Mouse (Mus musculus) left cerebral cortex, postnatal 36 days (tissue): Measurements from ENCODE around the gene Nim1k. TPM values are rescaled to one million over a fixed set of nuclear protein-coding genes. Genes with fewer than 3 reads are reported as not detected.
"Not testable (repeated sequence)": the region's sequence is repeated elsewhere in the genome, so short reads cannot be mapped to it uniquely, and the experiment has no call there.

Source experiments
- DNase-seq, 2 experiments: peaks; one replicate each; pipeline ENCODE4 v3.0.0; 2021 to 2022; ENCODE audit warnings: low spot score in 2 of 2, mixed read lengths in 1 of 2
- intact Hi-C: fragments of 180-260 bp; cut with DNase I; formaldehyde crosslinking; loops from one replicate; pipeline ENCODE4 v1.15.1; 2025
- total RNA-seq, 2 experiments: library from RNA; stranded (reverse); gene quantifications; 2 replicates each; pipeline ENCODE4 v1.2.3; 2021

Nim1k gene
- total RNA-seq, 2 experiments from 2014 or later = 13.9 to 16.2 TPM

- intact Hi-C loops = no loop called here
- DNase-seq = no peak
These were observed 59.2 kb downstream of the Nim1k start for GRCm38 (mm10) chr13:119696496-119696895.

DNA sequence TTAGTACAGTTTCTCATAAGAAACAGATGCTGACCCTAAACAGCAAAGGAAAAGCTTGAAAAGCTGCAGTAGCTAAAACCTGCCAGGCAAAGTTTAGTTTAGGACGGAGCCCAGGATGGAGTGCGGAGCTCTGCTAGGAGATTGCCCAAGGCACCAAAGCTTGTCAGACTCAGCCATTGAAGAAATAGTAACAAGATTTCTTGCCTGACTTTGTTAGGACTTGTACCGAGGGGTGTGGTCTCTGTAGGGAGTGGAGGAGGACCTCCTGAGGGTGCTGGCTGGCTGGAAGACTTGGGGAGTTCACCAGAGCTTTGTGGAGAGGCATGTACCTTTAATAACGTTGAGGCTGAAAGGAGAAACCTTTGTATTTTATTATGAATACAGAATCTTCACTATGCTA, 60.0 kb downstream of the Nim1k start:
- DNase-seq = no peak
- intact Hi-C loops = no loop called here

DNA sequence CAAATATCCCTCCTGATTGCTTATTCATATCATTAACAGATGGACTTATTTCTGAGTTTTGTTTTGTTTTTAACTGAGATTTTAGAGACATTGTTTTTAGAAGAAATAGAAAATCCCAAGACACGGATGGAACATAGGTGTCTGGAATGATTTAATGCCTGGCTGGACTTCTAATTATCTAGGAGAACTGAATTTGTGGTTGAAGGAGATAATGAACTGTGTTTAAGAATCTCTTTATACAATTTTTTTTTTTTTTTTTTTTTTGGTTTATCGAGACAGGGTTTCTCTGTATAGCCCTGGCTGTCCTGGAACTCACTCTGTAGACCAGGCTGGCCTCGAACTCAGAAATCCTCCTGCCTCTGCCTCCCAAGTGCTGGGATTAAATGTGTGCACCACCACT, 63.7 kb downstream of the Nim1k start:
- DNase-seq = not testable (repeated sequence)
- intact Hi-C loops = loop anchor here (5.0 kb wide), 3 partner anchors 45 to 100 kb away; partner anchors contain the start of genes Nim1k and Zfp131

DNA sequence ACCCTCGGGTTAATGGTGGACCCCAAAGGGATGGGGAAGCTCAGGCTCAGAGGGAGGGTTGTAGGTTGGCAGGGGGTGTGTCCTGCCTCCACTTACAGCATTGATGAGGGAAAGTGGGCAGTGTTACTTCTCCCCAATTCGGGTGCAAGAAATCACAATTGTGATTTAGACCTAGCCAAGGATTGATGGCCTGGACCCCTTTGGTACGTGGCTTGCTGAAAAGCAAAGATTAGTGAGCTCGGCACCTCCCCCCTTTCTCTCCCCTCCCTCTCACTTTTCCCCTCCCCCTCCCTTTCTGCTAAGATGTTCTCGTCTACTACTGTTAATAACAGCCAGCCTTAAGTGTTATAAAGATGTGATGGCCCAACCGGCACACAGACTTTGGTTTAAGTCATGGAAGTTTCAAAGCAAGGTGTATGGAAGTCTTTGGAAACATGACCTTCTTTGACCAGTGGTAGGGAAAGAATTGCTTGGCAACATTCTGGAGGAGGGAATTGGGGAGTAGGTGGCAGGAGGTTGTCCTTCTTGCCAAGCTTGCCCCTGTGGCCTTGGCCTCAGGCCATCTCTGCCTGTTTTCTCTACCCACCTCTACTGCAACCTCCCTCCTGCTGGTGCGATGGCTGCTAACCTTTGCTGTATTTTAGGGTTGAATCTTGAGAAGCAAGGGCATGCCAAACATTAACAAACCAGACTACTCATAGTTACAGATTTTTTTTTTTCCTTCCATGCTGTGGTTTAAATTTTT, 64.6 kb downstream of the Nim1k start:
- intact Hi-C loops = loop anchor here (5.0 kb wide), 3 partner anchors 44 to 101 kb away; partner anchors contain the start of genes Nim1k and Zfp131
- no peak for DNase-seq

GRCm38 (mm10) chr13:119690039-119690728, 65.5 kb downstream of the Nim1k start, which contains the start of gene Hmgcs1:
TSS of gene Hmgcs1 (plus strand) at chr13:119690379.
- DNase-seq = peak; percentile 99
- intact Hi-C loops = loop anchor here (5.0 kb wide), 3 partner anchors 43 to 102 kb away; partner anchors contain the start of genes Nim1k and Zfp131

DNA sequence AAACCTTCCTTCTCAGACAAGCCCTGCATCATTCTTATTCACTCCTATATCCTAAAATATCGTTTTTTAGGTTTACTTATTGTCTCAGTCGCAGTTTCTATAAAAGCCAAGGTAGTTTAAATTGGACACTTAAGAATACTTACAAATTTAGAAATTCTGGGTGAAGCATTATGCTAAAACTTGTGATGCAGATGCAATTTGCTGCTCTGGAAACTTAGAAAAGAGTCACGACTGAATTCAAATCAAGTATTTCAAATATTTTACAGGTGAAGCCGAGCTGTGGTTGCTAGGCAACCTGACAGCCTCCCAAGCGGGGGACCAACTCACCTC, 66.0 kb downstream of the Nim1k start:
- intact Hi-C loops = loop anchor here (5.0 kb wide), 3 partner anchors 42 to 103 kb away; partner anchors contain the start of genes Nim1k and Zfp131
- DNase-seq = no peak

DNA sequence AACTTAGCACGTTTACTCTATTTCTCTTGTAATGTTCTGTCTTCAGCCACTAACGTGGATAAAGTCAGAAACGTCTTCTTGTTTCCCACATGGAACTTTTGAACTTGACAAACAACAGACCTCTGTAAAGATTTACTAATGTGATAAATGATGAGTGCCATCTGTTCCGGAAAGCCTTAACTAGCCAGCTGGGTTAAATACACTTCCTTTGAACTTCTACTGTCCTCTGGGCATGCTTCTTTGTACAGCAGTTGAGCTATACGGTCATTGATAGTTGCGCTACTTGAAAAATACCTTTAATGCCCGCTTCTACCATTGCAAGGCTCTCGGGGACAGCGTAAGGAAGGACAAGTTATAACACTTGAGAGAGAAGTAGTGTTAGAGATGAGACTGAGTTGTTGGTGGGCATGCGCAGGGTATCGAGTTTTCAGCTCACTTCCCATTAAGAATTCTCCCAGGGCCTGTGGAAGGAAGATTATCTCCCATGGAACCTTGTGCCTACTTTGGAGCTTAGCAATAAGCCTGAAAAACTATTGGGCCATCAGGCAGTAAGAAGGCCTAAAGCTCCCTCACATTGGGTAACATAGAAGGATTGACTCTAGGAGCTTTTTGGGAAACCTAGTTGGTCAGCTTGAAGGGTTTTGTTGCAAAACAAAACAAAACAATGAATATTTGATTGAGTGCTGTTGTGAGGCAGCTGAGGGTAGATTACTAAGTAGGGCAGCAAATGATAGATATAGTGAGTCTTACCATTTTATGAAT, 71.1 kb downstream of the Nim1k start:
- intact Hi-C loops = no loop called here

DNA sequence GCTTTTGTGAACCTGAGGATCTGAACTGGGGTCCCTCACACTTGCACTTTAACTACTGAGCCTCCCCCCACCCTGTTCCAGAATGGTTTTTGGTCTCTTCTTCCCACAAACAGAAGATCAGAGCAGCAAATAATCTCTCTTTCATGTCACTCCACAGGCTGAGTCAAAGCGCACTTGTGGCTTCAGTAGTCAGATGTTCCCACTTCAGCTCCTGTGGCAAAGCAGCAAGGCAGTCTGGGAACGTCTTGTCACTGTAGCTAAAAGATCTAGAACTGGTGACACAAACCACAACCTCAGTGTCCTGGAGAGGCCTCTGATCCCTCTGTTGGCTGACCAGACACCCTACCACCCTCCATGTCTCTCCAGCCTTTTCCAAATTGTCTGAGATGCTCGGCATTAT, 74.5 kb downstream of the Nim1k start:
- intact Hi-C loops = no loop called here
- DNase-seq = no peak

More for the DNA sequence above, 71.1 kb downstream of the Nim1k start:
- DNase-seq = no peak

GRCm38 (mm10) chr13:119679721-119680120, 76.0 kb downstream of the Nim1k start:
- intact Hi-C loops = no loop called here
- no peak for DNase-seq

DNA sequence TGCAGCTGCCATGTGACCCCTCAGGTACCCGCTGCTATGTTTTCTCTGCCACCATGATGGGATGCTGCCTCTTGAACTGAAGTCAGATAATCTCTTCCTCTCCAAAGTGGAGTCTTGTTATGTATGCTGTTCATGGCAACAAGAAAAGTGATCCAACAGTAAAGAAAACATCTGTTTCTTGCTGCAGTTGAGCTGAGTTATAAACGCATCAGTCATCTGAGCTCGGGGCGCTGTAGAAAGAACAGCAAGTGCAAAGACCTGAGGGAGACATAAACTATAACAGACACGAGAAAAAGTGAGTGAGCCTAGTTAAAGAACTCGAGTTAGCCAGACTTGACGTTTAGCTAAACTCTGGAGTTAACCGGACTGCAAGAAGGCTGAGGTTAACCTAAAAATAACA, 76.9 kb downstream of the Nim1k start:
- intact Hi-C loops = no loop called here
- no peak for DNase-seq

DNA sequence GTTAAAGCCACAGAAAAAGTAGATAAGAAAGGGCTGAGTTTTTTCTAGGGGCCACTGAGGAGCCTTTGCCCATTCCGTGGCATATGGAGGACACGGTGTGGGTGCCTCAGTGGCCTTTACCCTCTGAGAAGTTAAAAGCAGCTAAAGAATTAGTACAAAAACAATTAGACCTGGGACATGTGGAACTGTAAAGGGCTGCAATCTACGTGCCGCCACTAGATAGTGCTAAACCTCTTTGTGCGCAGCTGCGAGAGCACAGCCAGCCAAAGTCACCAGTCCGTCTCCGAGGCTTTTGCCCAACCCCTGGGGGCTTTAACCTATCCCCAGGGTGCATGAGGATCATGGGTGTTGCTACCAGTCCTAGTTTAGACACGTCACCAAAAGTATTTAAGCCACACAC, 94.3 kb downstream of the Nim1k start:
- intact Hi-C loops, DNase-seq: not testable (repeated sequence)

Other genes with a start within 250 kb of the Nim1k start
- under 1 TPM; 0.75 to 0.86 TPM for gene Ccl28, start 132.1 kb downstream of the Nim1k start, total RNA-seq
- gene Hmgcs1, start 65.5 kb downstream of the Nim1k start, total RNA-seq = 100 to 1,000 TPM; 247 to 296 TPM
- 10 to 100 TPM; 47.3 to 48.5 TPM for gene Zfp131, start 35.0 kb upstream of the Nim1k start, total RNA-seq
- gene AF067063, start 74.3 kb upstream of the Nim1k start, total RNA-seq = not detected
- not detected for gene D13Ertd608e, start 80.1 kb upstream of the Nim1k start, total RNA-seq
- gene Tcstv1, start 138.9 kb upstream of the Nim1k start, total RNA-seq = not detected
- gene Gm21761, start 173.4 kb upstream of the Nim1k start, total RNA-seq = not detected
- gene B020031M17Rik, start 194.9 kb upstream of the Nim1k start, total RNA-seq = not detected